ENCODE assay signal across 26 mouse cellular contexts in genomic region chr13:94471009-94471672, GRCm38 (mm10).
A peak's percentile ranks its signal among the peaks of the same experiment; 100 is the strongest.
DNase-seq lines count a peak whose midpoint lies in the region; ATAC-seq and TF ChIP-seq lines count a peak whose summit lies in the region.
"Had no signal": no experiment of that assay in that cellular context is flagged by ENCODE, and none has a peak within 500 bp of the region (broad histone marks: within the 10 kb centered on the region; RNA-seq: fewer than 3 reads in every experiment).

No protein-coding gene starts in this region.

- intact Hi-C loops in gastrocnemius, adult 2 months (cut with DNase I): no loop called here

- H3K9ac ChIP-seq in neural tube, embryonic 13.5 days: no peak overlapping the region
- no peak overlapping the region for H3K9ac ChIP-seq in neural tube, embryonic 15.5 days (replicated peaks)
- H3K9ac ChIP-seq in forebrain, embryonic 14.5 days (ENCODE audit: low read length): no peak overlapping the region
- H3K9ac ChIP-seq: embryonic facial prominence, embryonic 13.5 days; embryonic facial prominence, embryonic 15.5 days; forebrain, embryonic 12.5 days; forebrain, embryonic 15.5 days had no signal

- DNase-seq in neural tube, embryonic 10.5 days (ENCODE audit: extremely low spot score, low spot score): peak; percentile 1
- DNase-seq in gastrocnemius, adult 2 months: no peak
- no peak for DNase-seq in forebrain, embryonic 14.5 days (ENCODE audit: low spot score)
- DNase-seq: adrenal gland, adult 8-10 months; adrenal gland, postnatal 14 days; adrenal gland, postnatal 36 days; B cell, adult 2 months; cerebellum, adult 11-12 months; cerebellum, adult 2 months; cerebellum, adult 9-11 months; cerebellum, postnatal 14 days; cerebellum, postnatal 36 days; embryo, embryonic 11 days had no signal

- H3K27me3 ChIP-seq in neural tube, embryonic 13.5 days: no peaks in the 10 kb centered on the region
- no peaks in the 10 kb centered on the region for H3K27me3 ChIP-seq in neural tube, embryonic 15.5 days (replicated peaks)
- no peaks in the 10 kb centered on the region for H3K27me3 ChIP-seq in forebrain, embryonic 14.5 days (replicated peaks; ENCODE audit: control insufficient read depth, insufficient read depth, low read length)
- H3K27me3 ChIP-seq: CH12.LX; embryonic facial prominence, embryonic 13.5 days; embryonic facial prominence, embryonic 15.5 days; forebrain, embryonic 12.5 days; forebrain, embryonic 15.5 days; Patski had no signal

- no peaks in the 10 kb centered on the region for H3K9me3 ChIP-seq in neural tube, embryonic 13.5 days
- no peaks in the 10 kb centered on the region for H3K9me3 ChIP-seq in neural tube, embryonic 15.5 days (replicated peaks)
- H3K9me3 ChIP-seq in forebrain, embryonic 14.5 days (replicated peaks; ENCODE audit: control insufficient read depth, low read length): no peaks in the 10 kb centered on the region
- H3K9me3 ChIP-seq: embryonic facial prominence, embryonic 13.5 days; embryonic facial prominence, embryonic 15.5 days; forebrain, embryonic 10.5 days; forebrain, embryonic 12.5 days; forebrain, embryonic 15.5 days; G1E had no signal

- H3K4me3 ChIP-seq in neural tube, embryonic 13.5 days: no peak overlapping the region
- no peak overlapping the region for H3K4me3 ChIP-seq in neural tube, embryonic 15.5 days (replicated peaks)
- no peak overlapping the region for H3K4me3 ChIP-seq in gastrocnemius, adult 2 months
- H3K4me3 ChIP-seq in forebrain, embryonic 14.5 days (ENCODE audit: low read depth, low read length): no peak overlapping the region
- H3K4me3 ChIP-seq: embryonic facial prominence, embryonic 13.5 days; embryonic facial prominence, embryonic 15.5 days; erythroblast, embryonic 14.5 days; forebrain, embryonic 10.5 days; forebrain, embryonic 12.5 days; forebrain, embryonic 15.5 days had no signal

- H3K4me2 ChIP-seq in neural tube, embryonic 13.5 days: no peak overlapping the region
- H3K4me2 ChIP-seq in neural tube, embryonic 15.5 days: 0 out of 2 replicates have a peak overlapping the region, but pooled peaks have one; percentile 3
- no peak overlapping the region for H3K4me2 ChIP-seq in forebrain, embryonic 14.5 days (ENCODE audit: low read length)
- H3K4me2 ChIP-seq: embryonic facial prominence, embryonic 13.5 days; embryonic facial prominence, embryonic 15.5 days; forebrain, embryonic 12.5 days; forebrain, embryonic 15.5 days had no signal

- 73% methylated on average over 11 of the region's 11 CpGs for WGBS in neural tube, embryonic 13.5 days
- 61% methylated on average over 11 of the region's 11 CpGs for WGBS in neural tube, embryonic 15.5 days
- 90% methylated on average over 11 of the region's 11 CpGs for WGBS in forebrain, embryonic 14.5 days

- no peak for TF ChIP-seq CTCF in gastrocnemius, adult 2 months (IDR thresholded peaks at IDR 0.05)

- H3K36me3 ChIP-seq in neural tube, embryonic 13.5 days: no peaks in the 10 kb centered on the region
- peaks cover 6% of the 10 kb centered on the region; the same call in 1 of the 2 replicates for H3K36me3 ChIP-seq in neural tube, embryonic 15.5 days
- 0 out of 2 replicates have a peak, but pooled peaks cover 3% of the 10 kb centered on the region for H3K36me3 ChIP-seq in forebrain, embryonic 14.5 days (ENCODE audit: control insufficient read depth, insufficient read depth, low read length)
- H3K36me3 ChIP-seq: forebrain, embryonic 12.5 days; forebrain, embryonic 15.5 days had no signal

- no peaks in the 10 kb centered on the region for H3K4me1 ChIP-seq in neural tube, embryonic 13.5 days (replicated peaks)
- H3K4me1 ChIP-seq in neural tube, embryonic 15.5 days: 0 out of 2 replicates have a peak, but pooled peaks cover 4% of the 10 kb centered on the region
- H3K4me1 ChIP-seq in forebrain, embryonic 14.5 days (ENCODE audit: control insufficient read depth, insufficient read depth, low read length): no peaks in the 10 kb centered on the region
- H3K4me1 ChIP-seq: embryonic facial prominence, embryonic 13.5 days; embryonic facial prominence, embryonic 15.5 days; forebrain, embryonic 10.5 days; forebrain, embryonic 12.5 days; forebrain, embryonic 15.5 days had no signal

- peak; percentile 82; the same call in 1 of the 2 replicates for ATAC-seq in neural tube, embryonic 13.5 days (ENCODE audit: low read depth)
- peak; percentile 66 for ATAC-seq in neural tube, embryonic 15.5 days (ENCODE audit: low FRiP score)
- no peak for ATAC-seq in forebrain, embryonic 14.5 days
- ATAC-seq: activated CD4-positive, CD25-positive, alpha-beta regulatory T cell, adult 4 months; CD4-positive, CD25-positive, alpha-beta regulatory T cell, adult 4 months; forebrain, embryonic 15.5 days; Patski had no signal

- H3K27ac ChIP-seq in neural tube, embryonic 13.5 days (replicated peaks): no peak overlapping the region
- H3K27ac ChIP-seq in neural tube, embryonic 15.5 days (replicated peaks): no peak overlapping the region
- H3K27ac ChIP-seq in gastrocnemius, adult 2 months: no peak overlapping the region
- H3K27ac ChIP-seq in forebrain, embryonic 14.5 days (ENCODE audit: low read depth, low read length): no peak overlapping the region
- H3K27ac ChIP-seq: embryonic facial prominence, embryonic 13.5 days; embryonic facial prominence, embryonic 15.5 days; forebrain, embryonic 10.5 days; forebrain, embryonic 12.5 days; forebrain, embryonic 15.5 days had no signal
